Mouse (Mus musculus) midbrain, embryonic 13.5 days (tissue): ENCODE results near the gene Il17ra. TPM values are rescaled to one million over a fixed set of nuclear protein-coding genes. Genes with fewer than 3 reads are reported as not detected.

ENCODE experiments used
- ATAC-seq: fragments of 200-750 bp; cut with Nextera tagmentation; 2 replicates; pipeline ENCODE4 v1.8.0; 2017; ENCODE audit warnings: mild to moderate bottlenecking, moderate TSS enrichment, moderate library complexity
- H3K27ac ChIP-seq: fragments of 300-500 bp; sonication (generic); 2 replicates; pipeline ENCODE4 v1.5.1; 2015; ENCODE audit warnings: inconsistent platforms, mild to moderate bottlenecking, moderate library complexity
- H3K27me3 ChIP-seq: fragments of 300-500 bp; sonication (generic); 2 replicates; pipeline ENCODE4 v1.6.1; 2015; ENCODE audit warnings: mild to moderate bottlenecking, inconsistent platforms
- H3K36me3 ChIP-seq: fragments of 300-500 bp; sonication (generic); 2 replicates; pipeline ENCODE4 v1.6.1; 2015; ENCODE audit warnings: mild to moderate bottlenecking, inconsistent platforms
- H3K4me1 ChIP-seq: fragments of 300-500 bp; sonication (generic); replicated peaks from 2 replicates; pipeline ENCODE4 v1.6.1; 2015; ENCODE audit warnings: inconsistent platforms
- H3K4me2 ChIP-seq: fragments of 300-500 bp; sonication (generic); replicated peaks from 2 replicates; pipeline ENCODE4 v1.6.1; 2015; ENCODE audit warnings: moderate library complexity, mild to moderate bottlenecking, inconsistent platforms
- H3K4me3 ChIP-seq: fragments of 300-500 bp; sonication (generic); replicated peaks from 2 replicates; pipeline ENCODE4 v1.5.1; 2015; ENCODE audit warnings: mild to moderate bottlenecking, inconsistent platforms
- H3K9ac ChIP-seq: fragments of 300-500 bp; sonication (generic); replicated peaks from 2 replicates; pipeline ENCODE4 v1.6.1; 2015; ENCODE audit warnings: mild to moderate bottlenecking, inconsistent platforms
- H3K9me3 ChIP-seq: fragments of 300-500 bp; sonication (generic); 2 replicates; pipeline ENCODE4 v1.6.1; 2016; ENCODE audit warnings: mild to moderate bottlenecking, inconsistent platforms
- WGBS: fragments of 180-500 bp; shearing (Covaris S2); methylation state at CpG from one replicate; pipeline ENCODE4 v1.1.7; 2015; 5-methylcytosine and 5-hydroxymethylcytosine counted together
- polyA plus RNA-seq: library from polyadenylated mRNA; unstranded; fragments of >200 nt; fragmentation: Nextera tagmentation; extraction: Ambion mirVana; gene quantifications from 2 replicates; pipeline ENCODE4 v1.2.1, GENCODE M21; 2015

Gene Il17ra
- polyA plus RNA-seq, 1 experiment from 2014 or later = 4.4 TPM

DNA sequence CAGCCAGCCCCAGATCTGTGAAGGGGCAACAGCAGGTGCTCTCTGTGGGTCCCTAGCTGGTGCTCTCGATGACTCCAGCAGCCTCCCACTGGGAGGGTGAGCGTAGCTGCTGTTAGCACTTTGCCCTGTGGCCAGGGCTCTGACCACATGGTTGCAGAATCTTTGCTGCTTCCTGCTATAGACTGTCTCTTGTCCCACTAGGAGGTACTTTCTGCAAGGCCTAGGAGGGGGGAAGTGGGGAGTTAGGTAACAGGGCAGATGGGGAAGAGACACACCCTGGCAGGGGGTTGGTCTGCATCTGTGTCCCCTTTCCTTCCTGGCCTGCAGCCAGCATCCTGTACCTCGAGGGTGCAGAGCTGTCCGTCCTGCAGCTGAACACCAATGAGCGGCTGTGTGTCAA is 10.4 kb downstream of the Il17ra start:
- Histone ChIP-seq H3K27me3 (no peaks in the 10 kb centered on the region), H3K27ac (peak overlapping the region; percentile 76), H3K9me3 (no peaks in the 10 kb centered on the region), H3K36me3 (no peaks in the 10 kb centered on the region), H3K4me3 (no peak overlapping the region), H3K4me1 (peaks cover 30% of the 10 kb centered on the region), H3K4me2 (no peak overlapping the region), H3K9ac (no peak overlapping the region)
- peak; percentile 12; the same call in 1 of the 2 replicates for ATAC-seq
- 41% methylated on average over 5 of the region's 5 CpGs for WGBS

DNA sequence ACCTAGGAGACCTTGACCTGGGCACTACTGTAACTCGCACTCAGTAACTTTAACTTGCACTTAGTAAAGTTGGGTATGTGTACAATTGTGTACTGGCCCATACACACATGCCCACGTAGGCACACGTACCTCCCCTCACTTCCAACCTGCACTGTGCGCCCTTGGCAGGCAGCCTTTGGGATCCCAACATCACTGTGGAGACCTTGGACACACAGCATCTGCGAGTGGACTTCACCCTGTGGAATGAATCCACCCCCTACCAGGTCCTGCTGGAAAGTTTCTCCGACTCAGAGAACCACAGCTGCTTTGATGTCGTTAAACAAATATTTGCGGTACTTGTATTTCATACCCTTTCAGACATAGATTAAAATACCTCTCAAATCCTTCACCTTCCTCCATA is 12.2 kb downstream of the Il17ra start:
- Histone ChIP-seq H3K9ac (no peak overlapping the region), H3K36me3 (no peaks in the 10 kb centered on the region), H3K4me2 (no peak overlapping the region), H3K27ac (no peak overlapping the region), H3K27me3 (no peaks in the 10 kb centered on the region), H3K4me3 (no peak overlapping the region), H3K9me3 (no peaks in the 10 kb centered on the region), H3K4me1 (peaks cover 30% of the 10 kb centered on the region)
- ATAC-seq = no peak
- WGBS = 82% methylated on average over 8 of the region's 8 CpGs

DNA sequence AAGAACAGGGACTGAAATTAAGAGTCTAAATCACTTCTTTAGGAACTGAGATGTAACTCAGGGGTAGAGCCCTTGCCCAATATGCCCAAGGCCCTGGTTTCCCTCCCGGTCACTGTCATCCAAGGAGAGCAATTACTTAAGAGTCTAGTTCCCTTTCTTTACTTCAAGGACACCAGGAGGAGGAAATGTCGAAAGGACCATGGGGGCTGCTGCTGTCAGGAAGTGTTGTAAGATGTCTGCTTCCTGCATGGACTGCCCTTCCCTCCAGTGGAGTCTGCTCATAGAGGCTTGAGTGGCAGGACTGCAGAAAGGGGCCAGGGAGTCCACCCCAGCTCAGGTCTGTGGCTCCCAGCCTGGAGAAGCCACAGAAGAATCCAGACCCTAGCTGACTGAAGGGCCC is 16.3 kb downstream of the Il17ra start:
- Histone ChIP-seq H3K27ac (no peak overlapping the region), H3K4me1 (peaks cover 6% of the 10 kb centered on the region; the same call in 1 of the 2 replicates), H3K4me2 (no peak overlapping the region), H3K4me3 (no peak overlapping the region), H3K9ac (no peak overlapping the region), H3K27me3 (no peaks in the 10 kb centered on the region), H3K9me3 (no peaks in the 10 kb centered on the region), H3K36me3 (peaks cover 7% of the 10 kb centered on the region; the same call in 1 of the 2 replicates)
- no peak for ATAC-seq
- 91% methylated on average over 2 of the region's 2 CpGs for WGBS

DNA sequence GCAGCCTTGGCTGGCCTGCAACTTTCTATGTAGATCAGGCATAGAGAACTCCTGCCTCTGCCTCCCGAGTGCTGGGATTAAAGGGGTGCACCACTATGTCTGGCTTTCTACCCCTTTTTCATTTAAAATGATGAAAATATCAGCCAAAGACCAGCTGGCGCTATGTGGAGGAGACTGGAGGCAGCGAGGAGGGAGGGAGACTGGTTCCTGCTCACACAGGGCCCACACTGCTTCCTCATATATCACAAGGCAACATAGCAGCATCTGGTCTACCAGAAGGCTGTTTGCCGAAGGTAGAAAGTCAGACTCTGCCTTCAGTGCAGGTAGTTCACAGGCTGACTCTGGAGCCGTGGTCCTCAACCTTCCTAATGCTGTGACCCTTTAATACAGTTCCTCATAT is 17.3 kb downstream of the Il17ra start:
- H3K9me3 ChIP-seq = no peaks in the 10 kb centered on the region
- no peak overlapping the region for H3K4me2 ChIP-seq
- H3K27ac ChIP-seq = no peak overlapping the region
- no peaks in the 10 kb centered on the region for H3K27me3 ChIP-seq
- 94% methylated on average over 5 of the region's 5 CpGs for WGBS
- peaks cover 7% of the 10 kb centered on the region; the same call in 1 of the 2 replicates for H3K36me3 ChIP-seq
- H3K4me1 ChIP-seq = peaks cover 5% of the 10 kb centered on the region; the same call in 1 of the 2 replicates
- no peak for ATAC-seq
- no peak overlapping the region for H3K9ac ChIP-seq
- H3K4me3 ChIP-seq = no peak overlapping the region

DNA sequence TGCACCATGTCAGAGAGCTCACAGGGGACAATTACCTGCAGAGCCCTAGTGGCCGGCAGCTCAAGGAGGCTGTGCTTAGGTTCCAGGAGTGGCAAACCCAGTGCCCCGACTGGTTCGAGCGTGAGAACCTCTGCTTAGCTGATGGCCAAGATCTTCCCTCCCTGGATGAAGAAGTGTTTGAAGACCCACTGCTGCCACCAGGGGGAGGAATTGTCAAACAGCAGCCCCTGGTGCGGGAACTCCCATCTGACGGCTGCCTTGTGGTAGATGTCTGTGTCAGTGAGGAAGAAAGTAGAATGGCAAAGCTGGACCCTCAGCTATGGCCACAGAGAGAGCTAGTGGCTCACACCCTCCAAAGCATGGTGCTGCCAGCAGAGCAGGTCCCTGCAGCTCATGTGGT is 18.5 kb downstream of the Il17ra start:
- no peak overlapping the region for H3K9ac ChIP-seq
- no peaks in the 10 kb centered on the region for H3K27me3 ChIP-seq
- H3K4me2 ChIP-seq = no peak overlapping the region
- H3K4me1 ChIP-seq = peaks cover 5% of the 10 kb centered on the region; the same call in 1 of the 2 replicates
- ATAC-seq = no peak
- peaks cover 7% of the 10 kb centered on the region; the same call in 1 of the 2 replicates for H3K36me3 ChIP-seq
- no peaks in the 10 kb centered on the region for H3K9me3 ChIP-seq
- no peak overlapping the region for H3K27ac ChIP-seq
- H3K4me3 ChIP-seq = no peak overlapping the region
- 90% methylated on average over 6 of the region's 6 CpGs for WGBS

DNA sequence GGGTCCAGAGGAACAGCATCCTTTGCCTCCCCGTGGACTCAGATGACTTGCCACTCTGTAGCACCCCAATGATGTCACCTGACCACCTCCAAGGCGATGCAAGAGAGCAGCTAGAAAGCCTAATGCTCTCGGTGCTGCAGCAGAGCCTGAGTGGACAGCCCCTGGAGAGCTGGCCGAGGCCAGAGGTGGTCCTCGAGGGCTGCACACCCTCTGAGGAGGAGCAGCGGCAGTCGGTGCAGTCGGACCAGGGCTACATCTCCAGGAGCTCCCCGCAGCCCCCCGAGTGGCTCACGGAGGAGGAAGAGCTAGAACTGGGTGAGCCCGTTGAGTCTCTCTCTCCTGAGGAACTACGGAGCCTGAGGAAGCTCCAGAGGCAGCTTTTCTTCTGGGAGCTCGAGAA is 19.0 kb downstream of the Il17ra start:
- WGBS = 89% methylated on average over 14 of the region's 14 CpGs
- Histone ChIP-seq H3K36me3 (peaks cover 7% of the 10 kb centered on the region; the same call in 1 of the 2 replicates), H3K4me1 (peaks cover 5% of the 10 kb centered on the region; the same call in 1 of the 2 replicates), H3K4me2 (no peak overlapping the region), H3K27me3 (no peaks in the 10 kb centered on the region), H3K4me3 (no peak overlapping the region), H3K27ac (no peak overlapping the region), H3K9me3 (no peaks in the 10 kb centered on the region), H3K9ac (no peak overlapping the region)
- ATAC-seq = no peak; the same call in 1 of the 2 replicates

DNA sequence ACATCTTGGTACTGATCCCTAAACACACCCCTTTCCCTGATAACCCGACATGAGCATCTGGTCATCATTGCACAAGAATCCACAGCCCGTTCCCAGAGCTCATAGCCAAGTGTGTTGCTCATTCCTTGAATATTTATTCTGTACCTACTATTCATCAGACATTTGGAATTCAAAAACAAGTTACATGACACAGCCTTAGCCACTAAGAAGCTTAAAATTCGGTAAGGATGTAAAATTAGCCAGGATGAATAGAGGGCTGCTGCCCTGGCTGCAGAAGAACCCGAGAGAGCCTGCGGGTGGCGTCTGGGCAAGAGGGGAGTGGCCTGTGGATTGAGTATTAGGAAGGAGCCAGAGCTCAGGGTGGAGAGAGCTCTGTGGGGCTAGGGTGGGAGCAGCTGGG is 19.7 kb downstream of the Il17ra start:
- no peak for ATAC-seq
- H3K27ac ChIP-seq = no peak overlapping the region
- H3K9me3 ChIP-seq = no peaks in the 10 kb centered on the region
- 38% methylated on average over 6 of the region's 6 CpGs for WGBS
- H3K4me1 ChIP-seq = peaks cover 5% of the 10 kb centered on the region; the same call in 1 of the 2 replicates
- H3K36me3 ChIP-seq = peaks cover 7% of the 10 kb centered on the region; the same call in 1 of the 2 replicates
- no peak overlapping the region for H3K9ac ChIP-seq
- no peak overlapping the region for H3K4me3 ChIP-seq
- no peak overlapping the region for H3K4me2 ChIP-seq
- H3K27me3 ChIP-seq = no peaks in the 10 kb centered on the region

DNA sequence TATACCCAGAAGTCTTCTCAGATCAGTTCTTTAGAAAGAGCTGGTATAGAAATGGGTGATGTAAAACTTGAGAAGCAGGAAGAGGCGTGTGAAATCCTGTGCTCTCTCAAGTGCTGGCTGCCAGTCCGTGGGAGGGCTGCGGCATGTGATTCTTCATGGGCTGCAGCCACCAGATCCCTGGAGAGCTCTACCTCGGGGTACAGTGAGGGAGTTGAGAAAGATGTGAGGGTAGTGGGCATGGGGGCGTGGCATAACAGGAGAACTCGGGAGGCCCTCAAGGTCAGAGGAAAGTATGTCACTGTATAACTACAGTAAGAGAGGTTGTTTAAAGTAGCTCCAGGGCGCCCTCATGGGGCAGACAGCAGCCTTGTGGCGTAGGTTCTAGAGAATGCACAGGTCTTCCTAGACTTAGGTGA is 20.2 kb downstream of the Il17ra start:
- no peak overlapping the region for H3K9ac ChIP-seq
- H3K36me3 ChIP-seq = peaks cover 7% of the 10 kb centered on the region; the same call in 1 of the 2 replicates
- peak; percentile 28 for ATAC-seq
- no peak overlapping the region for H3K4me3 ChIP-seq
- WGBS = 38% methylated on average over 8 of the region's 8 CpGs
- no peaks in the 10 kb centered on the region for H3K9me3 ChIP-seq
- no peak overlapping the region for H3K27ac ChIP-seq
- H3K4me1 ChIP-seq = peaks cover 5% of the 10 kb centered on the region; the same call in 1 of the 2 replicates
- H3K4me2 ChIP-seq = no peak overlapping the region
- H3K27me3 ChIP-seq = no peaks in the 10 kb centered on the region

DNA sequence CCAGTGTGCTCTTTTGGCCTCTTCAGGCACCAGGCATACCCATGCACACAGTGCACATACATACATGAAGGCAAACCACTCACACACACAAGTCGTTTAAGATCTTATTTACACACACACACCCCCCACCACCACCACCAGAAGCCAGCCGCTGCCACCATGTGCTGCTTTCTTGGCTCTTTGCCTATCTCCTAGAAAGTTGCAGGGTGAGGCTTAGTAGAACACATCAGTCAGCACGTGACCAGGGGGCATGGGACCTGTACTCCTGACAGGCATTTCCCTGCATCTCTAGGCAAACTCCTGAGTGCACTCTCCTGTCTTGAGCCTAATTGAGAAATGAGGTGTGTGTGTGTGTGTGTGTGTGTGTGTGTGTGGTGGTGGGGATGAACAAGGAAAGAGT is 22.0 kb downstream of the Il17ra start:
- Histone ChIP-seq H3K4me3 (no peak overlapping the region), H3K27ac (no peak overlapping the region), H3K9ac (no peak overlapping the region), H3K4me1 (peaks cover 14% of the 10 kb centered on the region), H3K36me3 (peaks cover 7% of the 10 kb centered on the region; the same call in 1 of the 2 replicates), H3K9me3 (no peaks in the 10 kb centered on the region), H3K4me2 (no peak overlapping the region), H3K27me3 (no peaks in the 10 kb centered on the region)
- no peak for ATAC-seq
- 77% methylated on average over 3 of the region's 3 CpGs for WGBS

DNA sequence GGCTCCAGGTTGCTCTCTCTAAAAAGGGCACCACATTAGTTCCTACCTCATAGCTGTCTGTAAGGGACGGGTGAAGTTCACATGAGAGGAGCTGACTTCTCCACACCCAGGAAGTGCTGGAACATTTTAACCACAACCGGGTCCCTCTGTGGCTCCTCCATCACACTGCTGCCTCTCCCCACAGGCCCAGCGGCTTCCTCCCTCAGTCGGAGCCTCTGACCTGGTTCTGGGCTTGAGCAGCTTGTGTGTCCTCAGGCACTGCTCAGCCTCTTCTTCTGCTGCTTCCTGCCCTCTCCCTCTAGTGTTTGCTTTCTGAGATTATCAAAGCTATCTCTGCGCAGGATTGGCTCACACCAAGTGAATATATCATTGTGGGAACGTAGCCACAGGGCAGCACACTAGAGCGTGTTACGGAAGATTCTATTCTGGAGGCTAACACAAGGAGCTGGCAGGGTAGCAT is 23.0 kb downstream of the Il17ra start:
- H3K4me3 ChIP-seq = no peak overlapping the region
- no peak overlapping the region for H3K9ac ChIP-seq
- no peak overlapping the region for H3K27ac ChIP-seq
- 72% methylated on average over 8 of the region's 8 CpGs for WGBS
- H3K4me2 ChIP-seq = no peak overlapping the region
- H3K27me3 ChIP-seq = no peaks in the 10 kb centered on the region
- H3K4me1 ChIP-seq = peaks cover 24% of the 10 kb centered on the region
- peaks cover 7% of the 10 kb centered on the region; the same call in 1 of the 2 replicates for H3K36me3 ChIP-seq
- no peaks in the 10 kb centered on the region for H3K9me3 ChIP-seq
- no peak for ATAC-seq

DNA sequence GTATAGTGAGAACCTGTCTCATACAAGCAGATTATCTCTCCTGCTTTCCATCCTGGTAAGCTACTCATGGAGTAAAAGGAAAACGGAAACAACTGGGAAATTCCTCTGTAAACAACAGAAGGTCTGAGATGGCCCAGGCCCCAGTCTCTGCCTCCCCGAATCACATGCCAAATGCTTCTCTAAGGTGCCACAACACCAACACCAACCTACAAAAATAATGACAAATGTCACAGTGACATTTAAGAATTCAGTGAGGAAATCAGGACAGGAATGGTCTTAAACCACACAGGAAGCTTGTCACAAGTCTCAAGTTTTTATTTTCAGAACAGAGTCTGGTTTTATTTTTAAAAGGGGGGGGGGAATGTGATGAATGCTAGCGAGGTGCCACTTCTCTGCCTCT is 25.6 kb downstream of the Il17ra start:
- 80% methylated on average over 3 of the region's 3 CpGs for WGBS

DNA sequence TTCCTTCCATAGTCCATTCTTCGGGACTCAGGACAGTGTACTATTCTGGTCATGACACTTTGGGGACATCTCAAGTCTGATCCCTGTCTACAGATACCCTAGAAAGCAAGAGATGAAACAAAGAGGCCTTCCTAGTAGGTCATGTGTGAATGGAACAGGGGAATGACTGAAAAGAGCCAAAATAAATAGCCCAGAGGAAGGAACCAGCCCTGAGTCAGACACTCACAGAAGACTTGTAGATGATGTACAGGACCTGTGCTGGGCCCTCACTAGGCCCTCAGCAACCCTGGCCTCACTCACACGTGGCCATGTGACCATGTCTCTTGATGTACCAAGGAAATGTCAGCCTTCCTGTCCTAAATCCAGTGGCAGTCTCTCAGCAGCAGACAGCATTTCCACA is 26.4 kb downstream of the Il17ra start:
- Histone ChIP-seq H3K4me2 (0 out of 2 replicates have a peak overlapping the region, but pooled peaks have one; percentile 69), H3K27ac (no peak overlapping the region), H3K36me3 (no peaks in the 10 kb centered on the region), H3K27me3 (peaks cover 14% of the 10 kb centered on the region; the same call in 1 of the 2 replicates), H3K9ac (no peak overlapping the region), H3K4me1 (peaks cover 46% of the 10 kb centered on the region), H3K9me3 (no peaks in the 10 kb centered on the region), H3K4me3 (no peak overlapping the region)
- ATAC-seq = no peak
- 71% methylated on average over 2 of the region's 2 CpGs for WGBS

More for the DNA sequence above, 25.6 kb downstream of the Il17ra start:
- H3K4me1 ChIP-seq = peaks cover 39% of the 10 kb centered on the region
- ATAC-seq = no peak
- no peak overlapping the region for H3K4me3 ChIP-seq
- no peak overlapping the region for H3K4me2 ChIP-seq
- H3K36me3 ChIP-seq = no peaks in the 10 kb centered on the region
- H3K9ac ChIP-seq = no peak overlapping the region
- peaks cover 14% of the 10 kb centered on the region; the same call in 1 of the 2 replicates for H3K27me3 ChIP-seq
- H3K9me3 ChIP-seq = no peaks in the 10 kb centered on the region
- H3K27ac ChIP-seq = no peak overlapping the region

DNA sequence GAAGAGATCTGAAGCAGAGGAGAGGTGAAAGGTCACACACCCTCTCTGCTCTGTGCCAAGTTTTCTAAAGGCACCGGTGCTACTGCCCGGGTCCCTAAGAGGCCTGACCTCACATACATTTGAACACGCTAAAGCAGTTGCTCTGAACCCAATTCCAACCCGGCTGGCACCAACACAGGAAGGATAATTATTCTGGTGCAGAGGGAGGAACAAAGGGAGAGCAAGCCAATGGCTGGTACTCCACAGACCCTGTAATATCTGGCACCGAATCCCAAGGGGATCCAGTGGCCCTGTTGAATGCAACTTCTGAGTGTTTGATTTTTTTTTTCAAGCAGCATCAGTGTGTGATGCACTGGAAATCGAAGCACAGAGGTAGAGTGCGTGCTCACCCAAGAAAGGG is 28.0 kb downstream of the Il17ra start:
- peak overlapping the region; percentile 89; the same call in 1 of the 2 replicates for H3K9ac ChIP-seq

More for the DNA sequence above, 28.0 kb downstream of the Il17ra start:
- peak overlapping the region; percentile 80 for H3K4me3 ChIP-seq
- peak overlapping the region; percentile 69 for H3K4me2 ChIP-seq
- H3K36me3 ChIP-seq = no peaks in the 10 kb centered on the region
- peaks cover 50% of the 10 kb centered on the region for H3K4me1 ChIP-seq
- H3K9me3 ChIP-seq = no peaks in the 10 kb centered on the region
- peaks cover 14% of the 10 kb centered on the region; the same call in 1 of the 2 replicates for H3K27me3 ChIP-seq
- no peak overlapping the region for H3K27ac ChIP-seq
- ATAC-seq = no peak
- 37% methylated on average over 7 of the region's 7 CpGs for WGBS
